Mouse (Mus musculus) heart, adult 2 months (tissue): Measurements from ENCODE around the gene Lrfn2. TPM values are rescaled to one million over a fixed set of nuclear protein-coding genes. Genes with fewer than 3 reads are reported as not detected.

Experiments
- DNase-seq, 2 experiments: peaks; one replicate each; pipeline ENCODE4 v3.0.0; 2021
- H3K27ac ChIP-seq: fragments of 200-600 bp; 2 replicates; pipeline ENCODE4 v1.8.1; 2022
- H3K27me3 ChIP-seq: fragments of 200-500 bp; 2 replicates; pipeline ENCODE4 v1.6.1; 2012; ENCODE audit warnings: mild to moderate bottlenecking, low read length, inconsistent platforms, mixed read lengths; ENCODE audit not compliant: control insufficient read depth, insufficient read depth
- H3K36me3 ChIP-seq: fragments of 200-500 bp; 2 replicates; pipeline ENCODE4 v1.6.1; 2012; ENCODE audit warnings: low read length, inconsistent platforms; ENCODE audit not compliant: control insufficient read depth, insufficient read depth
- H3K4me1 ChIP-seq: fragments of 200-500 bp; 2 replicates; pipeline ENCODE4 v1.6.1; 2011; ENCODE audit warnings: low read length; ENCODE audit not compliant: control insufficient read depth, insufficient read depth
- H3K4me3 ChIP-seq: fragments of 200-600 bp; 2 replicates; pipeline ENCODE4 v1.8.1; 2022
- H3K79me2 ChIP-seq: fragments of 200-500 bp; replicated peaks from 2 replicates; pipeline ENCODE4 v1.6.1; 2012; ENCODE audit warnings: mild to moderate bottlenecking, inconsistent platforms, low read length, moderate library complexity, mixed read lengths; ENCODE audit not compliant: control insufficient read depth, insufficient read depth
- H3K9ac ChIP-seq: fragments of 200-500 bp; 2 replicates; pipeline ENCODE4 v1.6.1; 2012; ENCODE audit warnings: low read depth, mild to moderate bottlenecking, control low read depth, inconsistent platforms, low read length, mixed read lengths
- CTCF ChIP-seq: fragments of 200-600 bp; IDR thresholded peaks from 2 replicates; pipeline ENCODE4 v1.8.1; 2022; ENCODE audit warnings: antibody characterized with exemption, mild to moderate bottlenecking, moderate library complexity
- EP300 ChIP-seq: fragments of 200-500 bp; IDR thresholded peaks from 2 replicates; pipeline ENCODE4 v1.6.1; 2011; ENCODE audit warnings: low read depth, low read length, control low read depth; ENCODE audit not compliant: insufficient read depth
- POLR2A ChIP-seq: fragments of 200-500 bp; IDR thresholded peaks from 2 replicates; pipeline ENCODE4 v1.6.1; 2011; ENCODE audit warnings: mild to moderate bottlenecking, low read depth, low read length, control low read depth; ENCODE audit not compliant: insufficient read depth
- WGBS: fragments of 180-500 bp; shearing (Covaris S2); methylation state at CpG from one replicate; pipeline ENCODE4 v1.1.7; 2018; 5-methylcytosine and 5-hydroxymethylcytosine counted together
- intact Hi-C: fragments of 180-260 bp; cut with DNase I; formaldehyde crosslinking; loops from one replicate; pipeline ENCODE4 v1.15.1; 2025
- polyA plus RNA-seq: library from polyadenylated mRNA; depleted of rRNA; stranded (reverse); fragments of >200 nt; gene quantifications from 2 replicates; pipeline ENCODE4 v1.2.3, GENCODE M21; 2012
- total RNA-seq, 2 experiments: library from RNA; stranded (reverse); gene quantifications; 2 replicates each; pipeline ENCODE4 v1.2.3; 2021

The Lrfn2 gene
- total and polyA plus RNA-seq, 3 experiments: 0.18 to 0.39 (median 0.31) TPM

DNA sequence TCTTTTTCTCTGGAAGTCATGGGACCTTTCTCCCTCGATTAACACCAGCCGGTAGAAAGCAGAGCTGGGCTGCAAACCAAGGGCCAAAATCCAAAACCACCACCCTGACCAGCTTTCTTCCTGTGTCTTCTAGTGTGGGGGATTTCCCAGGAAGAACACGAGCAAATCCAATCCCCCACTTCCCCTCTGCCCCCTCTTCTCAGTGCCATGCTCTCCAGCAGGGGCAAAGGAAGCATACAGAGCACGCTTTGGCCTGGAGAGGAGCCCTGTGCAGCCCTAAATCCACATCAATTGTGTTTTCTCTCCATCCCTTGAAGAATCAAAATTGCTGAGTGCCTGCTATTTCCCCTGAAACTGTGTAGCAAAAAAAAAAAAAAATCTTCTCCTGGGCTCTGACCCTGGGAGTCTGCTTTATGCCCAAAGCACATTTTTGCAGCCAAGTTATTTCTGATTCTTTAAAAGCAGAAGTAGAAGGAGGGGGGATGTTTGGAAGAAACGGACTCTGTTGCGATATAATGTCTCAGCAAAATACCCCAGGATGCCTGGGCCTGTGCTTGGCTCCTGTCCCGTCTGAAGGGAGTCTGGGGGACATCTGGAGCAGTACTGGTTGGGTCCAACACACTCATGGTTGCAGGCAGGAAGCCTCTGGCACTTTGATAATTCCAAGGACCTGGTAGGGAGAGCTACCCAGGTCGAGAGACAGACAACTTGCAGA is 86.8 kb downstream of the Lrfn2 start:
- Histone ChIP-seq H3K27me3 (no peaks in the 10 kb centered on the region), H3K27ac (no peak overlapping the region), H3K4me1 (no peaks in the 10 kb centered on the region), H3K36me3 (no peaks in the 10 kb centered on the region), H3K79me2 (no peaks in the 10 kb centered on the region), H3K4me3 (no peak overlapping the region), H3K9ac (no peak overlapping the region)
- no peak for TF ChIP-seq EP300
- no peak for TF ChIP-seq POLR2A
- TF ChIP-seq CTCF: no peak
- 59% methylated on average over 8 of the region's 8 CpGs for WGBS
- peak in 1 of 2 experiments; percentile 9 for DNase-seq
- intact Hi-C loops: no loop called here

DNA sequence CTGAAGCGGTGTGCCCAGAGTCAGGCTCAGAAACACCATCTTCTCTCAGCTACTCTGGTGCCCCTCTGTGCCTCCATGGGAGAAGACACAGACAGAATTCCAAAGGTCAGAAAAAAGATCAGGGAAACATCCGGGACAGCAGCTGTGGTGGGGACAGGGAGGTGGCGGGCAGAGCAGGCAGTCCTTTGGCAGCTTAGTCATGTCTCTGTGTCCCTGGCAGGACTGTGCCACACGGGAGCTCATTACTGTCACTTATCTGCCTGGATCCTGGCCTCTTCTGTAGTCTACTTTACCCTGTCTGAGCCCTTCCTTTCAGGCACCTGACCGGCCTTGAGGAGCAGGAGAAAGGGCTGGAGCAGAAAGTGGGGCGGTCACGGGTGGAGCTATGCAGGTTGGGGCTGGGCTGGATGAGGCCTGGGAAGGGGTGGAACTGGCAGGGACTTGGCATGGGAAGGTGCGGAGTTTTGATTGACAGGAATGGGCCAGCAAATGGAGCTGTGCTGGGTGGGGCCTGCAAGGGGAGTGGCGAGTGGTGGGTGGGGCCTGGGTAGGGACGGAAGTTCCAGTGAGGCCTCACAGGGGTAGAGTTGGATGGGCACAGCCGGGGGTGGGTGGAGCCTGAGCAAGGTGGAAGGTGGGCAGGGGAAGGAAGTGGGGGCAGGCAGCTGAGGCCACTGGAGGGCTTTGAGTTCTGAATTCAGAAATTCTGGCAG is 97.5 kb downstream of the Lrfn2 start:
- no peak overlapping the region for H3K27ac ChIP-seq
- no peaks in the 10 kb centered on the region for H3K27me3 ChIP-seq
- intact Hi-C loops: no loop called here

DNA sequence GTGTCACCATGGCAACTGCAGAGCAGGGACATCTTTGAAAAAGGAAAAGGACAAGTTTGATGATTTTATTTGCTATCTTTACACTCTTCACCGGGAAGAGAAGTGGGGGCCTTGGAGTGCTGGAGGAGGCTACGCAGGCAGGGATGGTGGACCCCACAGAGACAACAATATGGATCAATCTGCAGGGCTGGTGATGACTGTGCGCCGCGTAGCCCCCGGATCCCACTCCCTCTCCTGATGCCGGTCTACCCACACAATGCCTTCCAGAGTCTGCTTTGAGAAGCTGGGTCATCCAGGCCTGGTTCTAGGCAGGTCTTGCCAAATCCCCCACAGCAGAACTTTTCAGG is 98.1 kb downstream of the Lrfn2 start:
- Histone ChIP-seq H3K9ac (no peak overlapping the region), H3K4me3 (no peak overlapping the region), H3K27ac (no peak overlapping the region), H3K27me3 (no peaks in the 10 kb centered on the region), H3K36me3 (no peaks in the 10 kb centered on the region), H3K4me1 (no peaks in the 10 kb centered on the region; the same call in 1 of the 2 replicates), H3K79me2 (no peaks in the 10 kb centered on the region)
- TF ChIP-seq EP300 (no peak), POLR2A (no peak), CTCF (no peak)
- no peak for DNase-seq
- intact Hi-C loops: no loop called here
- WGBS: 84% methylated on average over 7 of the region's 7 CpGs

More for the DNA sequence above, 97.5 kb downstream of the Lrfn2 start:
- H3K9ac ChIP-seq: no peak overlapping the region
- no peak overlapping the region for H3K4me3 ChIP-seq
- TF ChIP-seq CTCF (no peak), POLR2A (no peak), EP300 (no peak)
- WGBS: 34% methylated on average over 11 of the region's 11 CpGs
- no peaks in the 10 kb centered on the region for H3K79me2 ChIP-seq
- H3K4me1 ChIP-seq: no peaks in the 10 kb centered on the region; the same call in 1 of the 2 replicates
- DNase-seq: peak; percentile 49 to 58
- H3K36me3 ChIP-seq: no peaks in the 10 kb centered on the region

DNA sequence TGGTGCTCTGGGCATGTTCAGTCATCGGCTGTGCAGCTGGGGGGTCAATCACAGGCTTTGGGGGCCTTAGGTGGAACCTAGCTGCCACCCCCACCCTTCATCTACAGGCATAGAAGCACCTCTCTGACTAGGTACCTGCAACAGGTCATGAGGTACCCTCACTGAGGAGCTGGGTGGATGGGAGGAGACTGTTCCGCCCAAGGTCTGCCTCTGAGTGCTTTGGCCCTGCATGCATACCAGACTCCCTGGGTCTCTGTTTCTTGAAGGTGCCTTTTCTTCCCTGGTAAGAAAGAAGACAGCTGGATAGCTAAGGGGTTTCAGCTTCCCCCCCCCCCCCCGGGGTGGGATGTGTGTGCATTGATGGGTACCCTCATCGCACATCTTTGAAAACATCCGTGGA is 98.7 kb downstream of the Lrfn2 start:
- Histone ChIP-seq H3K79me2 (no peaks in the 10 kb centered on the region), H3K27me3 (no peaks in the 10 kb centered on the region), H3K4me3 (no peak overlapping the region), H3K27ac (no peak overlapping the region), H3K9ac (no peak overlapping the region), H3K36me3 (no peaks in the 10 kb centered on the region), H3K4me1 (no peaks in the 10 kb centered on the region; the same call in 1 of the 2 replicates)
- no peak for DNase-seq
- TF ChIP-seq CTCF (no peak), POLR2A (no peak), EP300 (no peak)
- 85% methylated on average over 5 of the region's 5 CpGs for WGBS
- intact Hi-C loops: no loop called here

DNA sequence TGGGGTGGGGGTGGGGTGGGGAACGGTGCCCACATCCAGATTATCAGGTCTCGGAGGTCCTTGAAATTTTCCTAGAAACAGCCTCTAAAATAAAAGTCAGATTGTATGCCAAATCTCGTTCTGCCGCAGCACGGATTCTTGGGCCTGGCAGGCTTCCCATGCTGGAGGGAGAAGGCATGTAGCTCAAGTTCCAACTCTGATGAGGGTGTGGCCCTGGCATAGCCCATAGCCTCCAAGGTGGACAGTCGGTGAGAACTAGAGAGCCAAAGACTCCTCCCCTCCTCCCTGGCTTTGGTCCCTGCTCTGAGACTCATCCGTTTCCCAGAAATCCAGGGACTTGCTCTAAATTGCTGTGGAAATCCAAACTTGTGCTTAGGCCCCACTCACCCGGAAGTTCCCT is 99.6 kb downstream of the Lrfn2 start:
- H3K4me1 ChIP-seq: no peaks in the 10 kb centered on the region; the same call in 1 of the 2 replicates
- H3K4me3 ChIP-seq: no peak overlapping the region
- H3K9ac ChIP-seq: no peak overlapping the region
- peak; percentile 50 to 67 for DNase-seq
- no peaks in the 10 kb centered on the region for H3K27me3 ChIP-seq
- no peaks in the 10 kb centered on the region for H3K79me2 ChIP-seq
- intact Hi-C loops: no loop called here
- WGBS: 39% methylated on average over 8 of the region's 8 CpGs
- H3K27ac ChIP-seq: no peak overlapping the region
- H3K36me3 ChIP-seq: no peaks in the 10 kb centered on the region
- TF ChIP-seq POLR2A (no peak), EP300 (no peak), CTCF (no peak)

DNA sequence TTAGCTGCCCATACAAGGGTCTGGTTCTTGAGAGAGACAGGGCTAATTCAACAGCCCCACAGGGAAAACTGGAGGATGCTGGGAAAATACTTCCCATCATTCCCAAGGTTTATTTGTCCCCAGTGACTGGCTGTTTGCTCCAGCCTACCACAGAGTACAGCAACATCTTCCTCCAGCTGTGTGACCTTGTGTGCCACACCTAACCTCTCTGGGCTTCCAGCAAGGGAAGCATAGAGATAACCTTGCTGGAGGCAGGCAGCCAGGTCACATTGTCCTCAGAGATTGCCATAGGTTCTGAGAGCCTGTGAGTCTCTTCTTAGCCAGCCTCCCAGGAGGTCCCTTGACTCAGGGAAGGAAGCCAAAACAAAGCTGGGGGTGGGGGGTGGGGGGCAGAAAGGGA is 101.1 kb downstream of the Lrfn2 start:
- H3K36me3 ChIP-seq: no peaks in the 10 kb centered on the region
- H3K9ac ChIP-seq: no peak overlapping the region
- no peak for TF ChIP-seq POLR2A
- no peak for TF ChIP-seq EP300
- no peak for TF ChIP-seq CTCF
- no peak overlapping the region for H3K27ac ChIP-seq
- H3K79me2 ChIP-seq: no peaks in the 10 kb centered on the region
- H3K27me3 ChIP-seq: no peaks in the 10 kb centered on the region
- H3K4me3 ChIP-seq: no peak overlapping the region
- intact Hi-C loops: no loop called here
- H3K4me1 ChIP-seq: no peaks in the 10 kb centered on the region; the same call in 1 of the 2 replicates
- peak; percentile 50 to 57 for DNase-seq
